In the genomic region with DNA sequence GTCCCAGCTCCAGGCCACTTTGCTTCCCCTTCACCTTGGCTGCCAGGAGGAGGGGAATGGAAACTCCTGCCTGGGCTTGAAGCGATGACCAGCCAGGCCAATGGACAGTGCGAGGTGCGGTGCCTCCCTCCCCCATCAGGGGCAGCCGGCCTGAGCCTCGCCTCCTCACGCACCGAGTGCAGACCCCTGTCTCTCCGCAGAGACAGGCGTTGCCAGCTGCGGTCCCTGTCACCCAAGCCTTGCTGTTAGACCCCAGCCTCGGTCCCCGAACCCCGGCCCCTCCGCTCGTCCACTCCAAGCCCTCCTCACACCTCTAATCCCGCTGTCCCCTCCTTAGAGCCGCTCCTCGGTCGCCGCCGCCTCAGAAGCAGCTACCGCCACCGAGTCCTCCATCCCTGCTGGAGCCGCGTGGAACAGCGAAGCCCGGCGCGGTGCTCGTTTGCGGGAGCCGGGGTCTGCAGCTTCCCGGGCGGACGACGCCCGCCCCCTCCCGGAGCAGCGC, we compare ENCODE assay signal across 7 mouse cellular contexts. TPM values are rescaled to one million over a fixed set of nuclear protein-coding genes. Genes with fewer than 3 reads are reported as not detected.
DNase-seq lines count a peak whose midpoint lies in the region; ATAC-seq and TF ChIP-seq lines count a peak whose summit lies in the region.

No protein-coding gene starts in this region.

- dilution Hi-C loops in CH12.LX (cut with MboI; ENCODE audit: extremely low pct_ligation_motif_present, extremely low pct_unique_long_range_greater_than_20kb, low sequenced_read_pairs): no loop called here

- H3K4me1 ChIP-seq in CH12.LX (ENCODE audit: control insufficient read depth in 1 of 2, insufficient read depth in 2 of 2) (peaks cover 11 to 23% of the 10 kb centered on the region in 2 experiments), MEL (ENCODE audit: control insufficient read depth in 1 of 2, insufficient read depth in 2 of 2, low read length in 2 of 2) (peaks cover 0 to 13% of the 10 kb centered on the region in 2 experiments; a peak in 2 of 4 replicates)
- H3K4me1 ChIP-seq in cortical plate, adult 2 months (ENCODE audit: control insufficient read depth, insufficient read depth, low read length): peaks cover 4% of the 10 kb centered on the region
- H3K4me1 ChIP-seq in heart, adult 2 months (ENCODE audit: control insufficient read depth, insufficient read depth, low read length): peaks cover 9% of the 10 kb centered on the region
- peaks cover 15% of the 10 kb centered on the region for H3K4me1 ChIP-seq in liver, embryonic 16.5 days (ENCODE audit: control insufficient read depth, low read depth, low read length)
- peaks cover 44% of the 10 kb centered on the region for H3K4me1 ChIP-seq in neural tube, embryonic 13.5 days (replicated peaks)

- TF ChIP-seq CTCF in CH12.LX (conservative IDR thresholded peaks at IDR 0.05 in 1 of 2, IDR thresholded peaks at IDR 0.05 in 1 of 2; ENCODE audit: low read depth in 2 of 2, low read length in 2 of 2): no peak
- TF ChIP-seq CTCF in MEL (IDR thresholded peaks at IDR 0.05 in 2 of 3, conservative IDR thresholded peaks at IDR 0.05 in 1 of 3; ENCODE audit: control insufficient read depth in 1 of 3, insufficient read depth in 1 of 3, low read depth in 2 of 3, low read length in 3 of 3, poor library complexity in 1 of 3, severe bottlenecking in 1 of 3): no peak
- no peak for TF ChIP-seq CTCF in cortical plate, adult 2 months (IDR thresholded peaks at IDR 0.05; ENCODE audit: extremely low read depth, insufficient read depth, low read length)
- TF ChIP-seq CTCF in heart, adult 2 months (IDR thresholded peaks at IDR 0.05): peak; percentile 41

- H3K27me3 ChIP-seq in CH12.LX (replicated peaks) (no peaks in the 10 kb centered on the region), MEL (ENCODE audit: control insufficient read depth in 1 of 2, insufficient read depth in 2 of 2, low read length in 2 of 2) (no peaks in the 10 kb centered on the region; a peak in 1 of 4 replicates)
- H3K27me3 ChIP-seq in heart, adult 2 months (ENCODE audit: control insufficient read depth, insufficient read depth, low read length): no peaks in the 10 kb centered on the region
- no peaks in the 10 kb centered on the region for H3K27me3 ChIP-seq in liver, embryonic 16.5 days (ENCODE audit: control insufficient read depth, insufficient read depth, low read depth, low read length)
- no peaks in the 10 kb centered on the region for H3K27me3 ChIP-seq in neural tube, embryonic 13.5 days

- intact Hi-C loops in heart, adult 2 months (cut with DNase I): loop anchor here (2.0 to 5.0 kb wide), 4 partner anchors 44 to 691 kb away; a partner anchor contains a TSS

- ATAC-seq in liver, embryonic 16.5 days (ENCODE audit: low read depth): peak; percentile 5; the same call in 1 of the 2 replicates
- peak; percentile 80 for ATAC-seq in neural tube, embryonic 13.5 days (ENCODE audit: low read depth)

- no peak for TF ChIP-seq EP300 in CH12.LX (IDR thresholded peaks at IDR 0.05; ENCODE audit: low read length)
- TF ChIP-seq EP300 in MEL (IDR thresholded peaks at IDR 0.05; ENCODE audit: low read depth in 1 of 2, low read length in 2 of 2): no peak
- TF ChIP-seq EP300 in heart, adult 2 months (IDR thresholded peaks at IDR 0.05; ENCODE audit: insufficient read depth, low read depth, low read length): no peak

- DNase-seq in CH12.LX (ENCODE audit: extremely low read depth) (peak; percentile 4), MEL (ENCODE audit: low read depth, low spot score) (peak; percentile 47)
- peak; percentile 58 to 70 for DNase-seq in heart, adult 2 months
- peak; percentile 58 to 65 for DNase-seq in kidney, adult 8-10 months

- TF ChIP-seq RAD21 in CH12.LX (IDR thresholded peaks at IDR 0.05; ENCODE audit: low read depth, low read length): no peak
- TF ChIP-seq RAD21 in MEL (IDR thresholded peaks at IDR 0.05; ENCODE audit: low read depth, low read length): no peak

- peak overlapping the region; percentile 74 for H3K9ac ChIP-seq in CH12.LX (ENCODE audit: insufficient read depth, low read depth)
- H3K9ac ChIP-seq in MEL (ENCODE audit: control insufficient read depth, low read depth, low read length, poor library complexity, severe bottlenecking): peak overlapping the region; percentile 72
- H3K9ac ChIP-seq in heart, adult 2 months (ENCODE audit: low read depth, low read length): peak overlapping the region; percentile 90
- peak overlapping the region; percentile 70 for H3K9ac ChIP-seq in liver, embryonic 16.5 days (ENCODE audit: low read depth, low read length)
- H3K9ac ChIP-seq in neural tube, embryonic 13.5 days: peak overlapping the region; percentile 93

- no peak for TF ChIP-seq POLR2A in CH12.LX (IDR thresholded peaks at IDR 0.05; ENCODE audit: low read depth, low read length)
- no peak for TF ChIP-seq POLR2A in MEL (IDR thresholded peaks at IDR 0.05; ENCODE audit: control insufficient read depth in 1 of 2, insufficient read depth in 1 of 2, low read depth in 1 of 2, low read length in 2 of 2, poor library complexity in 1 of 2)
- TF ChIP-seq POLR2A in cortical plate, adult 2 months (IDR thresholded peaks at IDR 0.05; ENCODE audit: extremely low read depth, insufficient read depth, low read length): no peak
- TF ChIP-seq POLR2A in heart, adult 2 months (IDR thresholded peaks at IDR 0.05; ENCODE audit: insufficient read depth, low read depth, low read length): no peak

- in situ Hi-C loops in CH12.LX (cut with MboI; ENCODE audit: low pct_ligation_motif_present, low pct_unique_long_range_greater_than_20kb, low sequenced_read_pairs): no loop called here

- H3K36me3 ChIP-seq in CH12.LX (replicated peaks in 1 of 2; ENCODE audit: control insufficient read depth in 1 of 2, insufficient read depth in 1 of 2, low read length in 1 of 2) (peaks cover 0 to 13% of the 10 kb centered on the region in 2 experiments), MEL (ENCODE audit: control insufficient read depth in 1 of 2, insufficient read depth in 2 of 2, low read length in 2 of 2) (no peaks in the 10 kb centered on the region; a peak in 1 of 4 replicates)
- peaks cover 6% of the 10 kb centered on the region for H3K36me3 ChIP-seq in heart, adult 2 months (ENCODE audit: control insufficient read depth, insufficient read depth, low read length)
- H3K36me3 ChIP-seq in liver, embryonic 16.5 days (ENCODE audit: control insufficient read depth, insufficient read depth): no peaks in the 10 kb centered on the region; the same call in 1 of the 2 replicates
- peaks cover 19% of the 10 kb centered on the region for H3K36me3 ChIP-seq in neural tube, embryonic 13.5 days

- H3K9me3 ChIP-seq in CH12.LX (replicated peaks; ENCODE audit: low read length) (no peaks in the 10 kb centered on the region), MEL (replicated peaks; ENCODE audit: insufficient read depth, low read length) (no peaks in the 10 kb centered on the region)
- H3K9me3 ChIP-seq in liver, embryonic 16.5 days (replicated peaks; ENCODE audit: control insufficient read depth, low read length): no peaks in the 10 kb centered on the region
- no peaks in the 10 kb centered on the region for H3K9me3 ChIP-seq in neural tube, embryonic 13.5 days

- H3K79me2 ChIP-seq in CH12.LX (replicated peaks; ENCODE audit: control insufficient read depth, extremely low read depth, insufficient read depth, poor library complexity, severe bottlenecking) (no peaks in the 10 kb centered on the region), MEL (ENCODE audit: control insufficient read depth, insufficient read depth, low read length, poor library complexity) (peaks cover 1% of the 10 kb centered on the region; the same call in 1 of the 2 replicates)
- H3K79me2 ChIP-seq in heart, adult 2 months (replicated peaks; ENCODE audit: control insufficient read depth, insufficient read depth, low read length): no peaks in the 10 kb centered on the region; the same call in 1 of the 2 replicates

- H3K27ac ChIP-seq in CH12.LX (ENCODE audit: insufficient read depth, low read depth): no peak overlapping the region
- no peak overlapping the region for H3K27ac ChIP-seq in MEL (ENCODE audit: control insufficient read depth, low read depth, low read length)
- 0 out of 2 replicates have a peak overlapping the region, but pooled peaks have one; percentile 27 for H3K27ac ChIP-seq in cortical plate, adult 2 months (ENCODE audit: insufficient read depth, low read length)
- peak overlapping the region; percentile 87 for H3K27ac ChIP-seq in heart, adult 2 months
- H3K27ac ChIP-seq in liver, embryonic 16.5 days (ENCODE audit: low read length): peak overlapping the region; percentile 63
- peak overlapping the region; percentile 95 for H3K27ac ChIP-seq in neural tube, embryonic 13.5 days (replicated peaks)

- H3K4me2 ChIP-seq in CH12.LX (ENCODE audit: insufficient read depth, low read depth, poor library complexity, severe bottlenecking): peak overlapping the region; percentile 89
- peak overlapping the region; percentile 94 for H3K4me2 ChIP-seq in liver, embryonic 16.5 days (ENCODE audit: low read depth, low read length)
- peak overlapping the region; percentile 77 for H3K4me2 ChIP-seq in neural tube, embryonic 13.5 days

- H3K4me3 ChIP-seq in CH12.LX (replicated peaks in 1 of 3; ENCODE audit: low read depth in 2 of 3, low read length in 2 of 3, poor library complexity in 1 of 3) (peak overlapping the region; percentile 47 to 74 (median 72)), MEL (ENCODE audit: control insufficient read depth in 1 of 2, insufficient read depth in 1 of 2, low read depth in 2 of 2, low read length in 2 of 2) (peak overlapping the region; percentile 59 to 82)
- peak overlapping the region; percentile 36 for H3K4me3 ChIP-seq in cortical plate, adult 2 months (ENCODE audit: insufficient read depth, low read length)
- peak overlapping the region; percentile 90 for H3K4me3 ChIP-seq in heart, adult 2 months
- H3K4me3 ChIP-seq in liver, embryonic 16.5 days (ENCODE audit: low read depth, low read length): peak overlapping the region; percentile 75
- peak overlapping the region; percentile 79 for H3K4me3 ChIP-seq in neural tube, embryonic 13.5 days

- WGBS in heart, adult 2 months: 2% methylated on average over 36 of the region's 39 CpGs
- WGBS in liver, embryonic 16.5 days (ENCODE audit: insufficient replicate concordance): under 1% methylated on average over 39 of the region's 39 CpGs
- under 1% methylated on average over 36 of the region's 39 CpGs for WGBS in neural tube, embryonic 13.5 days

TF ChIP-seq in MEL, 35 proteins besides CTCF, POLR2A, EP300 and RAD21 (continues in another document):
- TF ChIP-seq MAX (IDR thresholded peaks at IDR 0.05; ENCODE audit: low read length): 0 out of 2 replicates have a peak, but pooled peaks have one; percentile 15

RNA-seq across cellular contexts. Expression of a gene that starts 55.7 kb away (rescaled TPM):
- total RNA-seq in CH12.LX (2012; rRNA removed): 2.5 TPM in 2 replicates
- total RNA-seq in CH12.LX (2014; rRNA removed): 3.1 and 3.4 TPM in 2 replicates
- 3.2 and 4.0 TPM in 2 replicates for polyA plus RNA-seq in CH12.LX (2012; ENCODE audit: insufficient read length, low read depth)
- 3.6 and 3.8 TPM in 2 replicates for total RNA-seq in MEL (2012; rRNA removed)
- 1 to 10 TPM in 1 of 2 experiments, not detected in 1; 3.7 TPM for polyA plus RNA-seq in MEL (2012; ENCODE audit: insufficient read depth in 1 of 2, insufficient read length in 2 of 2, low read depth in 1 of 2, low replicate concordance in 2 of 2, missing spikeins in 1 of 2)
- polyA plus RNA-seq in cortical plate, adult 2 months (2012; rRNA removed): 26.4 and 28.9 TPM in 2 replicates
- total RNA-seq in heart, adult 2 months (2021): 100 to 1,000 TPM; 111 to 133 TPM
- 21.3 and 49.2 TPM in 2 replicates for polyA plus RNA-seq in heart, adult 2 months (2012; rRNA removed)
- polyA plus RNA-seq in liver, embryonic 16.5 days (2015; fragmentation: Nextera tagmentation; extraction: Ambion mirVana): 2.6 and 3.1 TPM in 2 replicates
- 17.9 and 19.3 TPM in 2 replicates for polyA plus RNA-seq in neural tube, embryonic 13.5 days (2015; fragmentation: Nextera tagmentation; extraction: Ambion mirVana)

Comparison
In these comparisons a context has a peak if more than half of its experiments do, and no peak if none do; other contexts are left out.
1. DNase-seq: peak in every context shown above with its lines; median percentile 64 in heart, adult 2 months; 62 in kidney, adult 8-10 months; 47 in MEL; 4 in CH12.LX.
2. H3K27ac ChIP-seq: peak in cortical plate, adult 2 months (single experiment), heart, adult 2 months (single experiment), liver, embryonic 16.5 days (single experiment) and neural tube, embryonic 13.5 days (single experiment); none in CH12.LX (single experiment) and MEL (single experiment).
3. H3K4me3 ChIP-seq: peak in every context shown above with its lines; median percentile 90 in heart, adult 2 months; 79 in neural tube, embryonic 13.5 days; 75 in liver, embryonic 16.5 days; 72 in CH12.LX; 70 in MEL; 36 in cortical plate, adult 2 months.
4. Peak in every context shown above with its lines, with median percentiles within 50 percentile points of each other: H3K4me2 ChIP-seq and H3K9ac ChIP-seq.